Mouse (Mus musculus) liver, embryonic 14.5 days (tissue): ENCODE data around the gene Rcan1. TPM values are rescaled to one million over a fixed set of nuclear protein-coding genes. Genes with fewer than 3 reads are reported as not detected.

Experiments used
- ATAC-seq: fragments of 200-750 bp; cut with Nextera tagmentation; 2 replicates; pipeline ENCODE4 v1.8.0; 2017; ENCODE audit warnings: moderate number of reproducible peaks, mild to moderate bottlenecking, moderate library complexity; ENCODE audit not compliant: insufficient read depth
- DNase-seq, 3 experiments: peaks; one replicate each; pipeline ENCODE4 v3.0.0-alpha.2; 2012 to 2013; ENCODE audit warnings: low read depth in 3 of 3, low spot score in 3 of 3
- H3K27ac ChIP-seq: fragments of 300-500 bp; sonication (generic); 2 replicates; pipeline ENCODE4 v1.5.1; 2014; ENCODE audit warnings: moderate library complexity, mild to moderate bottlenecking, control low read depth, inconsistent platforms
- H3K27me3 ChIP-seq: fragments of 300-500 bp; sonication (generic); 2 replicates; pipeline ENCODE4 v1.6.1; 2014; ENCODE audit warnings: mild to moderate bottlenecking, low read length, moderate library complexity; ENCODE audit not compliant: control insufficient read depth, insufficient read depth
- H3K36me3 ChIP-seq: fragments of 300-500 bp; sonication (generic); replicated peaks from 2 replicates; pipeline ENCODE4 v1.6.1; 2014; ENCODE audit warnings: low read depth; ENCODE audit not compliant: control insufficient read depth, insufficient read depth
- H3K4me1 ChIP-seq, 2 experiments: fragments of 200-500 bp in 1 of 2; fragments of 300-500 bp in 1 of 2; sonication (generic) in 1 of 2; replicated peaks; 2 replicates each; pipeline ENCODE4 v1.6.1; 2012 to 2014; ENCODE audit warnings: antibody characterized with exemption in 1 of 2, inconsistent platforms in 1 of 2, low read length in 1 of 2; ENCODE audit not compliant: control insufficient read depth in 2 of 2, insufficient read depth in 2 of 2
- H3K4me2 ChIP-seq: fragments of 300-500 bp; sonication (generic); 2 replicates; pipeline ENCODE4 v1.6.1; 2014; ENCODE audit warnings: low read depth, mild to moderate bottlenecking, control low read depth, moderate library complexity
- H3K4me3 ChIP-seq, 2 experiments: fragments of 200-500 bp in 1 of 2; fragments of 300-500 bp in 1 of 2; sonication (generic) in 1 of 2; 2 replicates each; pipeline ENCODE4 v1.5.1; 2012 to 2014; ENCODE audit warnings: low read depth in 2 of 2, low read length in 2 of 2, mild to moderate bottlenecking in 2 of 2, control low read depth in 1 of 2, inconsistent platforms in 1 of 2, moderate library complexity in 1 of 2; ENCODE audit not compliant: insufficient read depth in 1 of 2
- H3K9ac ChIP-seq: fragments of 300-500 bp; sonication (generic); replicated peaks from 2 replicates; pipeline ENCODE4 v1.6.1; 2014; ENCODE audit warnings: mild to moderate bottlenecking, control low read depth, moderate library complexity
- H3K9me3 ChIP-seq: fragments of 300-500 bp; sonication (generic); 2 replicates; pipeline ENCODE4 v1.6.1; 2016; ENCODE audit warnings: low read length, mixed read lengths; ENCODE audit not compliant: control insufficient read depth
- CTCF ChIP-seq: IDR thresholded peaks from 2 replicates; pipeline ENCODE4 v1.5.1; 2016; ENCODE audit warnings: antibody characterized with exemption, low read depth, control low read depth
- EP300 ChIP-seq: IDR thresholded peaks from 2 replicates; pipeline ENCODE4 v1.6.1; 2016; ENCODE audit warnings: antibody characterized with exemption, low read depth
- WGBS: fragments of 180-500 bp; shearing (Covaris S2); extraction: QIAGEN DNeasy Blood & Tissue Kit; methylation state at CpG from one replicate; pipeline ENCODE4 v1.1.7; 2014; ENCODE audit not compliant: insufficient replicate concordance; 5-methylcytosine and 5-hydroxymethylcytosine counted together
- polyA plus RNA-seq, 2 experiments: library from polyadenylated mRNA; depleted of rRNA in 1 of 2; stranded (reverse) in 1 of 2; unstranded in 1 of 2; fragments of >200 nt; fragmentation: Nextera tagmentation in 1 of 2; extraction: Ambion mirVana in 1 of 2; gene quantifications; 2 replicates each; pipeline versions ENCODE4 v1.2.1 to v1.2.3; 2012 to 2014

The Rcan1 gene
- polyA plus RNA-seq, 2 experiments = 6.2 to 8.7 TPM

DNA sequence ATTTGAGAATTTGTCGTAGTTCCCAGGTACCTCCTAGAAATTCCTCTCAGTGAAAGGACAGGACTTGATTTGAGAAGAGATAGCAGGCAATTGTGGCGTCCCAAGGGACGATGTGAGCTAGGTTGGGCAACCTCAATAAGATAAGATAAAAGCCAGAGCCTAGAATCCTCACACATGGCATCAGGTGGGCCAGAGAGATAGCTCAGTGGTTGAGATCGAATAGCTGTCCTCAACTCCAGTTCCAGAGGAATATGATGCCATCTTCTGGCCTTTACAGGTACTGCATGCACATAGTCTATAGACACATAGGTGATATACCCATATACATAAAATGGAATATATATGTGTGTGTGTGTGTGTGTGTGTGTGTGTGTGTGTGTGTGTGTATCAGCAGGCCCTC, 16.8 kb upstream of the Rcan1 start:
- Histone ChIP-seq H3K36me3 (no peaks in the 10 kb centered on the region), H3K4me1 (peaks cover 7 to 34% of the 10 kb centered on the region in 2 experiments), H3K4me2 (no peak overlapping the region), H3K27me3 (no peaks in the 10 kb centered on the region), H3K4me3 (no peak overlapping the region), H3K9me3 (no peaks in the 10 kb centered on the region), H3K27ac (no peak overlapping the region), H3K9ac (no peak overlapping the region)
- 24% methylated on average over 4 of the region's 4 CpGs for WGBS
- TF ChIP-seq EP300 = peak; percentile 59; the same call in 1 of the 2 replicates
- TF ChIP-seq CTCF = peak; percentile 88
- DNase-seq (peak; percentile 70 to 76 (median 73)), ATAC-seq (peak; percentile 70)

- no peaks in the 10 kb centered on the region for H3K9me3 ChIP-seq
- no peak overlapping the region for H3K4me3 ChIP-seq
- H3K27me3 ChIP-seq = no peaks in the 10 kb centered on the region
- H3K27ac ChIP-seq = no peak overlapping the region
- no peak overlapping the region for H3K4me2 ChIP-seq
- peak; percentile 9; the same call in 1 of the 2 replicates for ATAC-seq
- H3K4me1 ChIP-seq = peaks cover 5 to 31% of the 10 kb centered on the region in 2 experiments; a peak in 3 of 4 replicates
- no peak overlapping the region for H3K9ac ChIP-seq
- WGBS = 74% methylated on average over 6 of the region's 6 CpGs
- no peaks in the 10 kb centered on the region for H3K36me3 ChIP-seq
- TF ChIP-seq EP300 (no peak), CTCF (no peak)
- DNase-seq = no peak
These were observed 16.4 kb upstream of the Rcan1 start for GRCm38 (mm10) chr16:92487086-92487485.

GRCm38 (mm10) chr16:92485436-92485835, 14.8 kb upstream of the Rcan1 start, which contains the start of gene Clic6:
Gene Clic6 (plus strand): TSS chr16:92485736.
- Histone ChIP-seq H3K4me3 (no peak within 1 kb of the TSS), H3K27me3 (no peaks in the 10 kb centered on the region; the same call in 1 of the 2 replicates), H3K9ac (no peak within 1 kb of the TSS), H3K36me3 (no peaks in the 10 kb centered on the region), H3K4me1 (peaks cover 5 to 23% of the 10 kb centered on the region in 2 experiments; a peak in 3 of 4 replicates), H3K9me3 (no peaks in the 10 kb centered on the region), H3K27ac (no peak within 1 kb of the TSS), H3K4me2 (no peak within 1 kb of the TSS)
- DNase-seq (no peak), ATAC-seq (no peak)
- 77% methylated on average over 5 of the region's 5 CpGs for WGBS
- TF ChIP-seq EP300 (no peak), CTCF (no peak)

DNA sequence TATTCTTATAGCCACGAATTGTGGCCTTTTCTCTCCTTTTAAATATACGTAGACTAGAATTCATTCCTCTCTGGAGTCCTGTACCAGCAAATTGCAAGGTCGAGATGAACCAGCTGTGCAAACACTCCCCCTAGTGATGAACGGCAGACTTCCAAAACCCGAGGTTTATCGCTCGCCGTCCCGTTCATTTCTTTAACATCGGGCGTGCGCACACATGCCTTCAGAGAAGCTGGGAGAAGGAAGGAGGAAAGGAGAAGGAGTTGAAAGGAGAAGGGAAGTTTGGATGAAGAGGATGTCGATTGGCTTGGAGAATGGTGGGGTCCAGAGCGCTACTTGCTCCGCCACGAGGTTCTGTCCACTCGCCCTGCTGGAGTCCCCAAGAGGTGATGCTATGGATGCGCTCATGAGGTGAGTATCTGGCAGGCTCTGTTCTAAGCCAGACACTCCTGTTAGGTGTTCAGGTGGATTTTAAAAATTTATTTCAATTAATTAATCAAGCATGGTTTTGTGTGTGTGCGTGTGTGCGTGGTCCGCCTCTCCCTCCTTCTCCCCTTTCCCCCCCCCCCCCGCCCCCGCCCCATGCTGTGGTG, 8.0 kb upstream of the Rcan1 start:
- Histone ChIP-seq H3K9ac (no peak overlapping the region; the same call in 1 of the 2 replicates), H3K9me3 (no peaks in the 10 kb centered on the region), H3K4me2 (0 out of 2 replicates have a peak overlapping the region, but pooled peaks have one; percentile 24), H3K36me3 (no peaks in the 10 kb centered on the region), H3K4me1 (peaks cover 0 to 4% of the 10 kb centered on the region in 2 experiments; a peak in 2 of 4 replicates), H3K27ac (no peak overlapping the region), H3K4me3 (no peak overlapping the region), H3K27me3 (peaks cover 13% of the 10 kb centered on the region)
- no peak for TF ChIP-seq EP300
- TF ChIP-seq CTCF = peak; percentile 77
- whole genome bisulfite sequencing = 21% methylated on average over 23 of the region's 23 CpGs
- ATAC-seq = no peak
- no peak for DNase-seq

DNA sequence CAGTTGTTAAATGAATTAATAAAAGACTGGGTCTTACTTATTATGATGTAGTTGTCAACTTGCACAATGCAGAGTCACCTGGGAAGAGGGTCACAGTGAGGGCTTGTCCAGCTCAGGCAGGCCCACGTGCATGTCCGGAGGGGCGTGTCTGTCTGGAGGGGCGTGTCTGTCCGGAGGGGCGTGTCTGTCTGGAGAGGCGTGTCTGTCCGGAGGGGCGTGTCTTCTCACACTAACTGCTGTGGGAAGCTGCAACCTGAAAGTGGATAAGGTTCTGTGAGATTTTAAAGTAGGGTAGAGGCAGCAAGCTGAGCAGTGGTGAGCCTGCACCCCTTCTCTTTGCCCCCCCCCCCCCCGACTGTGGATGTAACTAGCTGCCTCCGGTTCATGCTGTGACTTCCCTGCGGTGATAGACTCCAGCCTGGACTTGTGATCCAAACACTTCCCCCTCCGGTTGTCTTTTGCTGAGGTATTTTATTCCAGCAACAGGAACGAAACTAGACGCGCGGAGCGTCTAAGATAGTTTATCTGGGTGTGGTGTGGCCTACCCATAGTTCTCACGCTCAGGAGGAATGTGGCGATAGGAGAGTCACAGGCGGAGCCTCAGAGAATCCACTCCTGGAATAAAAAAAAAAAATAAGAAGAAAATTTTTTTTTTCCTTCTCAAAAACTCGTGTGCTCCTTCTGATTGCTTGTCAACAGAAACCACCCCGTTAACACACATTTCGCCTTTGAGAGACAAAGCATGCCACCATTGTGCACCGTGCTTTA, 4.6 kb upstream of the Rcan1 start:
- Histone ChIP-seq H3K4me3 (peak overlapping the region; percentile 47 to 60), H3K27me3 (peaks cover 13% of the 10 kb centered on the region), H3K4me1 (peaks cover 0 to 4% of the 10 kb centered on the region in 2 experiments; a peak in 2 of 4 replicates), H3K4me2 (peak overlapping the region; percentile 64), H3K36me3 (no peaks in the 10 kb centered on the region), H3K9ac (peak overlapping the region; percentile 24; the same call in 1 of the 2 replicates), H3K9me3 (no peaks in the 10 kb centered on the region), H3K27ac (peak overlapping the region; percentile 70)
- DNase-seq (peak in 2 of 3 experiments; percentile 55 to 67), ATAC-seq (peak; percentile 83)
- WGBS = 33% methylated on average over 25 of the region's 25 CpGs
- no peak for TF ChIP-seq CTCF
- TF ChIP-seq EP300 = peak; percentile 42; the same call in 1 of the 2 replicates
